Comparison of ENCODE assay signal across 8 mouse cellular contexts in genomic region chr4:144980811-144981551, GRCm38 (mm10).
A peak's percentile ranks its signal among the peaks of the same experiment; 100 is the strongest.
DNase-seq lines count a peak whose midpoint lies in the region; ATAC-seq and TF ChIP-seq lines count a peak whose summit lies in the region.

No protein-coding gene starts in this region.

- H3K9me3 ChIP-seq in liver, embryonic 15.5 days (replicated peaks) = no peaks in the 10 kb centered on the region

- H3K4me3 ChIP-seq in left cerebral cortex, adult 2 months = no peak overlapping the region
- no peak overlapping the region for H3K4me3 ChIP-seq in liver, embryonic 15.5 days (replicated peaks)

- TF ChIP-seq CTCF in left cerebral cortex, adult 2 months (IDR thresholded peaks at IDR 0.05) = no peak

- H3K36me3 ChIP-seq in liver, embryonic 15.5 days (replicated peaks) = 0 out of 2 replicates have a peak, but pooled peaks cover 4% of the 10 kb centered on the region

- intact Hi-C loops in left cerebral cortex, postnatal 25 days (cut with DNase I) = no loop called here
- intact Hi-C loops in left cerebral cortex, adult 2 months (cut with DNase I) = no loop called here

- DNase-seq in left cerebral cortex, postnatal 25 days (ENCODE audit: low spot score in 2 of 2) = peak; percentile 27 to 51
- DNase-seq in left cerebral cortex, adult 2 months (ENCODE audit: extremely low spot score in 1 of 2, low spot score in 2 of 2) = no peak
- peak; percentile 22 for DNase-seq in c-Kit-negative CD71-positive TER-119-positive erythroid progenitor cells, embryonic 14.5 days (ENCODE audit: low read depth, low spot score)
- peak; percentile 73 for DNase-seq in heart, postnatal 4 days
- DNase-seq in yolk sac, embryonic 10.5 days (ENCODE audit: low spot score) = peak; percentile 57
- DNase-seq in cerebellum, postnatal 10 days = no peak
- no peak for DNase-seq in thymus, postnatal 0 days (ENCODE audit: low spot score)

- H3K9ac ChIP-seq in liver, embryonic 15.5 days = no peak overlapping the region

- 34% methylated on average over 8 of the region's 8 CpGs for WGBS in liver, embryonic 15.5 days (ENCODE audit: insufficient replicate concordance)

- no peak overlapping the region for H3K4me2 ChIP-seq in liver, embryonic 15.5 days

- peaks cover 31% of the 10 kb centered on the region for H3K4me1 ChIP-seq in liver, embryonic 15.5 days (replicated peaks)

- no peak overlapping the region for H3K27ac ChIP-seq in left cerebral cortex, adult 2 months
- 0 out of 2 replicates have a peak overlapping the region, but pooled peaks have one; percentile 7 for H3K27ac ChIP-seq in liver, embryonic 15.5 days (replicated peaks)

- ATAC-seq in liver, embryonic 15.5 days (ENCODE audit: insufficient read depth) = peak; percentile 62

- H3K27me3 ChIP-seq in liver, embryonic 15.5 days = no peaks in the 10 kb centered on the region

Comparison
In these comparisons a context has a peak if more than half of its experiments do, and no peak if none do; other contexts are left out.
1. DNase-seq: peak in left cerebral cortex, postnatal 25 days (2 of 2), c-Kit-negative CD71-positive TER-119-positive erythroid progenitor cells, embryonic 14.5 days (single experiment), heart, postnatal 4 days (single experiment) and yolk sac, embryonic 10.5 days (single experiment); none in left cerebral cortex, adult 2 months (0 of 2), cerebellum, postnatal 10 days (0 of 2) and thymus, postnatal 0 days (single experiment).